Mouse (Mus musculus) lung, postnatal 0 days (tissue): ENCODE results near the gene Sh3bp1.

ENCODE experiments used
- CTCF ChIP-seq: IDR thresholded peaks from 2 replicates; pipeline ENCODE4 v1.5.1; 2016; ENCODE audit warnings: antibody characterized with exemption, mild to moderate bottlenecking
- EP300 ChIP-seq: IDR thresholded peaks from 2 replicates; pipeline ENCODE4 v1.6.1; 2016; ENCODE audit warnings: antibody characterized with exemption, mild to moderate bottlenecking, control low read depth

GRCm38 (mm10) chr15:78877810-78878390 lies 21.7 kb upstream of the Sh3bp1 start:
- no peak; the same call in 1 of the 2 replicates for TF ChIP-seq CTCF
- TF ChIP-seq EP300, result no peak
